Mouse (Mus musculus): ENCODE measurements around the gene Llgl2.

Gene Llgl2

GRCm38 (mm10) chr11:115823774-115824740, at the start of gene Llgl2:
TSS of gene Llgl2 (plus strand) at chr11:115824049.
- ChIA-PET POLR2A (interaction anchor here in 3 of 4 experiments (0.6 to 12.0 kb wide), 21 partner anchors 8 to 228 kb away, joined by 3 to 260 read pairs (median 4); partner anchors contain the start of genes Caskin2 (in 2 of the 3) and Tsen54 (in 2 of the 3)), CTCF (interaction anchor here in 2 of 4 experiments (1.1 to 1.2 kb wide), 2 partner anchors 10 to 36 kb away, joined by 4 to 5 read pairs; no protein-coding TSS in a partner anchor)

GRCm38 (mm10) chr11:115774653-115775052, 49.2 kb upstream of the Llgl2 start:
- ChIA-PET POLR2A (interaction anchor here in 1 of 4 experiments (1.6 to 3.6 kb wide), 2 partner anchors 10 to 12 kb away, joined by 3 to 14 read pairs; partner anchors contain the start of gene Tmem94), CTCF (no interaction called here)

- ChIA-PET CTCF (interaction anchor here in 2 of 4 experiments (0.6 to 0.8 kb wide), 3 partner anchors 54 to 90 kb away, joined by 3 to 10 read pairs (median 4); no protein-coding TSS in a partner anchor), POLR2A (interaction anchor here in 3 of 4 experiments (0.6 to 3.6 kb wide), 10 partner anchors 9 to 242 kb away, joined by 3 to 14 read pairs (median 4); partner anchors contain the start of genes Mif4gd (in 1 of the 3) and Tmem94 (in 1 of the 3))
Observed at GRCm38 (mm10) chr11:115775821-115776665, 47.8 kb upstream of the Llgl2 start.

- POLR2A ChIA-PET = interaction anchor here in 3 of 4 experiments (0.6 to 3.6 kb wide), 8 partner anchors 13 to 247 kb away, joined by 3 to 14 read pairs (median 4); partner anchors contain the start of genes Grb2 (in 1 of the 3) and Tmem94 (in 1 of the 3)
Observed at GRCm38 (mm10) chr11:115776954-115777353, 46.9 kb upstream of the Llgl2 start.

GRCm38 (mm10) chr11:115777487-115778335, 46.1 kb upstream of the Llgl2 start:
- CTCF ChIA-PET = interaction anchor here in 2 of 4 experiments (1.0 to 1.2 kb wide), 2 partner anchors 29 to 55 kb away, joined by 4 to 6 read pairs; no protein-coding TSS in a partner anchor
- POLR2A ChIA-PET = interaction anchor here in 3 of 4 experiments (0.6 to 3.6 kb wide), 7 partner anchors 13 to 246 kb away, joined by 3 to 14 read pairs (median 4); partner anchors contain the start of genes Grb2 (in 1 of the 3) and Tmem94 (in 1 of the 3)

More at GRCm38 (mm10) chr11:115776954-115777353, 46.9 kb upstream of the Llgl2 start:
- CTCF ChIA-PET = interaction anchor here in 2 of 4 experiments (0.6 to 1.2 kb wide), 2 partner anchors 54 to 120 kb away, joined by 3 to 6 read pairs; no protein-coding TSS in a partner anchor

GRCm38 (mm10) chr11:115779038-115779571, 44.7 kb upstream of the Llgl2 start:
- CTCF ChIA-PET = interaction anchor here in 3 of 4 experiments (0.7 to 2.1 kb wide), 5 partner anchors 8 to 80 kb away, joined by 3 to 5 read pairs (median 4); no protein-coding TSS in a partner anchor

GRCm38 (mm10) chr11:115780141-115781070, 43.4 kb upstream of the Llgl2 start:
- CTCF ChIA-PET = interaction anchor here (0.5 to 2.1 kb wide), 7 partner anchors 11 to 542 kb away, joined by 3 to 5 read pairs (median 3); no protein-coding TSS in a partner anchor

More at GRCm38 (mm10) chr11:115779038-115779571, 44.7 kb upstream of the Llgl2 start:
- POLR2A ChIA-PET = interaction anchor here in 2 of 4 experiments (0.7 to 2.5 kb wide), 8 partner anchors 14 to 245 kb away, joined by 3 to 7 read pairs (median 3); partner anchors contain the start of genes Caskin2 (in 1 of the 2), Nup85 (in 1 of the 2) and Tmem94 (in 1 of the 2)

GRCm38 (mm10) chr11:115786473-115786872, 37.4 kb upstream of the Llgl2 start:
- ChIA-PET CTCF (interaction anchor here in 3 of 4 experiments (1.0 to 2.3 kb wide), 3 partner anchors 64 to 112 kb away, joined by 3 to 4 read pairs (median 3); no protein-coding TSS in a partner anchor), POLR2A (interaction anchor here in 3 of 4 experiments (0.5 to 1.9 kb wide), 8 partner anchors 11 to 157 kb away, joined by 3 to 4 read pairs (median 3); partner anchors contain the start of gene Caskin2 (in 1 of the 3))

More at GRCm38 (mm10) chr11:115780141-115781070, 43.4 kb upstream of the Llgl2 start:
- POLR2A ChIA-PET = interaction anchor here in 2 of 4 experiments (0.5 to 2.5 kb wide), 17 partner anchors 9 to 244 kb away, joined by 3 to 7 read pairs (median 4); partner anchors contain the start of genes Nup85 (in 1 of the 2) and Tmem94 (in 1 of the 2)

GRCm38 (mm10) chr11:115789787-115790186, 34.1 kb upstream of the Llgl2 start:
- CTCF ChIA-PET = interaction anchor here in 1 of 4 experiments (1.4 kb wide), 1 partner anchor 70 kb away, joined by 6 read pairs; no protein-coding TSS in a partner anchor
- POLR2A ChIA-PET = interaction anchor here in 3 of 4 experiments (1.0 to 1.4 kb wide), 5 partner anchors 9 to 235 kb away, joined by 3 to 4 read pairs (median 3); no protein-coding TSS in a partner anchor

GRCm38 (mm10) chr11:115791919-115792318, 31.9 kb upstream of the Llgl2 start:
- ChIA-PET CTCF (interaction anchor here in 1 of 4 experiments (1.6 kb wide), 1 partner anchor 69 kb away, joined by 6 read pairs; no protein-coding TSS in a partner anchor), POLR2A (interaction anchor here in 2 of 4 experiments (1.1 to 1.2 kb wide), 2 partner anchors 9 to 38 kb away, joined by 3 read pairs; no protein-coding TSS in a partner anchor)

GRCm38 (mm10) chr11:115792353-115792752, 31.5 kb upstream of the Llgl2 start:
- POLR2A ChIA-PET = interaction anchor here in 1 of 4 experiments (1.1 kb wide), 1 partner anchor 8 kb away, joined by 3 read pairs; no protein-coding TSS in a partner anchor
- CTCF ChIA-PET = interaction anchor here in 1 of 4 experiments (1.6 kb wide), 1 partner anchor 70 kb away, joined by 6 read pairs; no protein-coding TSS in a partner anchor

GRCm38 (mm10) chr11:115796898-115797297, 27.0 kb upstream of the Llgl2 start:
- CTCF ChIA-PET = interaction anchor here in 3 of 4 experiments (0.5 to 1.1 kb wide), 4 partner anchors 14 to 65 kb away, joined by 3 to 14 read pairs (median 8); partner anchors contain the start of gene Caskin2 (in 1 of the 3)
- POLR2A ChIA-PET = interaction anchor here in 3 of 4 experiments (0.6 to 2.7 kb wide), 7 partner anchors 9 to 240 kb away, joined by 3 to 6 read pairs (median 3); partner anchors contain the start of gene Caskin2 (in 3 of the 3)

GRCm38 (mm10) chr11:115797665-115798064, 26.2 kb upstream of the Llgl2 start:
- CTCF ChIA-PET = interaction anchor here in 2 of 4 experiments (0.6 to 0.9 kb wide), 2 partner anchors 13 to 101 kb away, joined by 3 to 14 read pairs; no protein-coding TSS in a partner anchor
- POLR2A ChIA-PET = interaction anchor here in 3 of 4 experiments (0.8 to 2.7 kb wide), 6 partner anchors 10 to 23 kb away, joined by 3 to 6 read pairs (median 4); partner anchors contain the start of gene Caskin2 (in 2 of the 3)

- CTCF ChIA-PET = interaction anchor here in 3 of 4 experiments (0.7 to 1.5 kb wide), 3 partner anchors 78 to 317 kb away, joined by 3 to 5 read pairs (median 5); no protein-coding TSS in a partner anchor
- POLR2A ChIA-PET = interaction anchor here in 3 of 4 experiments (0.5 to 3.8 kb wide), 17 partner anchors 8 to 1398 kb away, joined by 3 to 22 read pairs (median 4); partner anchors contain the start of genes Caskin2 (in 2 of the 3), Recql5 (in 1 of the 3), Sap30bp (in 1 of the 3) and Sept9 (in 1 of the 3)
Observed at GRCm38 (mm10) chr11:115800981-115801380, 22.9 kb upstream of the Llgl2 start.
